Mouse (Mus musculus): ENCODE data around the gene Tbxas1.

DNA sequence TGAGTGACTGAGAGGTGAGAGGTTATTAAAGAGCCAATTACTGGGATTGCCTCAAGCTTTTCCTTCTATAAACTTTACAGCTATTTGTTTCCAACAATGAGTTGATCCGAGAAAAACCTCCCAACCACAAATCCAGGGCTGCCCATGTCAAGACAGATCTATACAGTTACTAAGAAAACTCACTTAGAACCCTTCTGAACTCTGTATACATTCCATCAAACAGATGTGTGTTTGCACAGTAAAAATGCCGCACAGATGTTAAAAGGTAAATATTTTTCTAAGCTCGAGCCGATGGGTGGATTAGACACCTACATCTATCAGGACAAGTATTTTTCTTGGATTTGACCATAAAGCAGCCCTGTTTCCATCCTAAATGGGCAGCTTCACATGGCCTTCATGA lies 149.4 kb downstream of the Tbxas1 start:
- TF ChIP-seq EP300 (IDR thresholded peaks at IDR 0.05) (no peak), CTCF (IDR thresholded peaks at IDR 0.05) (no peak)

Measured in lung, postnatal 0 days (tissue).